Mouse (Mus musculus) stomach, postnatal 0 days (tissue): ENCODE data around the gene Ncmap.

Source experiments
- CTCF ChIP-seq: IDR thresholded peaks from 2 replicates; pipeline ENCODE4 v1.5.1; 2016; ENCODE audit warnings: antibody characterized with exemption, low read depth, mild to moderate bottlenecking, moderate library complexity
- EP300 ChIP-seq: optimal IDR thresholded peaks from 2 replicates; pipeline ENCODE3; 2016; ENCODE audit warnings: antibody characterized with exemption

DNA sequence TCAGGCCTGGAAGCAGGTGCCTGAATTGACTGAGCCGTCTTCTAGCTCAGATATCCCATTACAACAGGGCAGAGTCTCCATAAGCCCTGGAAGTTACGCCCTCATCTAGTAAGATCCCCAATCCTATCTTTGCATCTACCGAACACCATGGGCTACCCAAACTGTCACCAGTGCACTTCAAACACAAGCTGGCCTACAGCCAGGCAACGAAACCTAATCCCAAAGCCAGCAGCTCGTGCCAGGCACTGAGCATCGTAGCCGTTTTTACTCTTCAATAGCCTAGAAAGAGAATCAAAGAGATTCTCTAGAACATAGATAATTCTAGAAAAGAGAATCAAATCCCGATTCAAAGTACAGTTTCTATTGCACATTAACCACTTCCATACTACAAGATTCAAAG, 75.0 kb downstream of the Ncmap start:
- TF ChIP-seq EP300 (no peak), CTCF (no peak)
